Mouse (Mus musculus) bone marrow macrophage, adult 2 months (primary cell): ENCODE measurements around the gene Trim66. TPM values are rescaled to one million over a fixed set of nuclear protein-coding genes. Genes with fewer than 3 reads are reported as not detected.

Source experiments
- H3K27ac ChIP-seq: 2 replicates; pipeline ENCODE4 v1.5.1; 2012; ENCODE audit warnings: low read depth, low read length; ENCODE audit not compliant: insufficient read depth
- H3K4me1 ChIP-seq: 2 replicates; pipeline ENCODE4 v1.6.1; 2012; ENCODE audit warnings: low read length; ENCODE audit not compliant: control insufficient read depth, insufficient read depth
- H3K4me3 ChIP-seq: 2 replicates; pipeline ENCODE4 v1.5.1; 2012; ENCODE audit warnings: mild to moderate bottlenecking, low read length, moderate library complexity; ENCODE audit not compliant: insufficient read depth
- CTCF ChIP-seq: IDR thresholded peaks from 2 replicates; pipeline ENCODE4 v1.5.1; 2012; ENCODE audit warnings: low read depth, mild to moderate bottlenecking, low read length, moderate library complexity
- POLR2A ChIP-seq: IDR thresholded peaks from 2 replicates; pipeline ENCODE4 v1.6.1; 2012; ENCODE audit warnings: mild to moderate bottlenecking, low read depth, low read length, borderline replicate concordance
- polyA plus RNA-seq: library from polyadenylated mRNA; stranded (reverse); fragments of >200 nt; gene quantifications from 2 replicates; pipeline ENCODE4 v1.2.4, GENCODE M21; 2012; ENCODE audit not compliant: missing spikeins, insufficient read depth, insufficient read length

Trim66 gene
- polyA plus RNA-seq, 1 experiment, result not detected

DNA sequence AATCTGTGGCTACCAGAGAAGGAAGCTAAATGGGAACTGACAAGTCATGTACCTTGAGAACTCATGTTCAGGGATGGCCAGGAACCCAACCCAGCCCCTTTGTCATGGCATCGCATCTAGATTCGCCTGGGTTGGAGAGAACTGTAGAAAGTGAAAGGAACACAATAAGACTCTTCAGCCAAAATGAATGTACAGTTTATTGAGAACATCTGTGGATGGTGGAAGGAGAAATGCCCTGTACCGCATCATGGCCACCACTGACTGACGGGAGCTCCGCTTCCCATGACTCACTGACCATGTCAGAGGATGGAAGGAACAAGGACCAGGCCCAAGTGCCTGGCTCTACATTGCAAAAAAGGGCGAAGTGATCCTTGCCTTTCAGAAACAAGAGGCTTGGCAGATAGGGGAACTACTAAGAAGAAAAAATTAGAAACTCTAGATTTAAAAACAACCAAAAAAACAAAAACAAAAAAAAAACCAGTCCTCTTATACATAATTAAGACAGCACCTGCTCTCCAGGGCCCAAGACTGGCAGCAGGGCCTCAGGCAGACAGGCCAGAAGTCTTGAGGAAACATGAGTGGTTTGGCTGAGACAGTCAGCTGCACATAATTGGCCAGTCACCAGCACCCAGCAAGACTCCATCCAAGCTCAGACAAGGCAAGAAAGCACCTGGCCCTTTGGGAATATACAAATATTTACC, 16.0 kb upstream of the Trim66 start:
- Histone ChIP-seq H3K4me1 (peaks cover 27% of the 10 kb centered on the region), H3K4me3 (no peak overlapping the region), H3K27ac (peak overlapping the region; percentile 22)
- TF ChIP-seq CTCF, result no peak
- no peak for TF ChIP-seq POLR2A

DNA sequence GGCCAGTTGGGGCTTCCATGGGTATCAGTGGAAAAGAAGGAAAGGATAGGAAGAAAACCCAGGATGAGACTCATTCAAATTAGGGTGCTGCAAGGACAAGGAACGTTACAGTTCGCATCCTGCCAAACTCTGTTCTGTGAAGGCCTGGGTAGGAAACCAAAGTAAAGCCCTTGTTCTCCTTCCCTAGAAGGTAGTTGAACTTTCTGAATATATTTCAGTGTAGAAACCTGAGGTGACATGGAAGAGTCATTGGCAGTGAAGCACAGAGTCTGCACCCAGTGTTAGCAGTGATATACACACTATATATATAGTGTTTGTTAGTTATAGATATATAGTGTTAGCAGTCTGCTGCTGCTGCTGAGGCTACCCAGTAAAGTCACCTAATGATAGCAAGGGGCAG, 15.4 kb upstream of the Trim66 start:
- peaks cover 27% of the 10 kb centered on the region for H3K4me1 ChIP-seq
- TF ChIP-seq CTCF (no peak), POLR2A (no peak)
- H3K4me3 ChIP-seq, result no peak overlapping the region
- peak overlapping the region; percentile 11; the same call in 1 of the 2 replicates for H3K27ac ChIP-seq

GRCm38 (mm10) chr7:109522084-109522483, 14.2 kb upstream of the Trim66 start:
- peaks cover 35% of the 10 kb centered on the region for H3K4me1 ChIP-seq
- no peak overlapping the region for H3K4me3 ChIP-seq
- no peak for TF ChIP-seq POLR2A
- TF ChIP-seq CTCF, result no peak
- no peak overlapping the region for H3K27ac ChIP-seq

- H3K27ac ChIP-seq, result peak overlapping the region; percentile 77
- TF ChIP-seq CTCF (no peak), POLR2A (no peak)
- peaks cover 42% of the 10 kb centered on the region for H3K4me1 ChIP-seq
- H3K4me3 ChIP-seq, result peak overlapping the region; percentile 86
Measured at GRCm38 (mm10) chr7:109519936-109520335, 12.0 kb upstream of the Trim66 start.

DNA sequence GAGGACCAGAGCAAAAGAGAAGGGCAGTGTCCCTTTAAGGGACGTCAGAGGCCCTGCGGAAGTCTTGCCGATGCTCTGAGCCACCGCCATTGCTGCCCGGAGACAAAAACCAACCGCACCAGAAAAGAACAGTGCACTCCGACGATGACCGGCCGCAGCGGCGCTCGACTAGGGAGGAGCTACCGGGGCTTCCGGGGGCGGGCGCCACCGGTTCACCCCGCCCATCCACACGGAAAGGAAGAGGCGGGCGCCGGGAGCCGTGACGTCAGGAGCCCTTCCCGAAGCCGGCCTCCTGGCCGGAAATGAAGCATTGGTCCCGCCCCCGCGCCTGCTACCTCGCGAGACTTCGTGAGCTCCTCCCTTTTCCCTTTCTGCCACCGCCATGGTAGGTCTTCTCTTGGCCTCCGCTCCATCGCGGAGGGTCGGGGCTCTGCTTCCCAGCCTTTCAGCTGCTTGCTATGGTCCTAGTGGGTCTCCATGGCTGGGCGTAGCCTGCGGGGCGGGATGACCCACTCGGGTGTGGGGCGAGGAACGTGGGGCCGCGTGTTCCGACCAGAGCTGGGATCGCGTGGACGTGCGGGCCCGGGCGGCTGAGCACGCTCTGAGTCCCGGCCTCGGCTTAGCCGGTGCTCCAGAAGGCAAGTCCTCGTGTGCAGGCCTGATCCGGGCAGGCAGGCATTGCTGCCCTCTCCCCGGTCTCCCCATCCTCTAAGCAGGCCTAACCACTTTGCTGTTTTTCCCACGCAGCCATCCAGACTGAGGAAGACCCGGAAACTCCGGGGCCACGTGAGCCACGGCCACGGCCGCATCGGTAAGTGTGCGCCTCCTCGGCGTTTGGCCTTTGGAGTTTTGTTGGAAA, 11.1 kb upstream of the Trim66 start, which contains the start of gene Rpl27a:
TSS of gene Rpl27a (plus strand) at position 310 of the 859 bp plus-strand sequence.
- peak within 1 kb of the TSS; percentile 89 for H3K27ac ChIP-seq
- TF ChIP-seq POLR2A (0 out of 2 replicates have a peak, but pooled peaks have one; percentile 25), CTCF (no peak)
- H3K4me3 ChIP-seq, result peak within 1 kb of the TSS; percentile 86
- H3K4me1 ChIP-seq, result peaks cover 37% of the 10 kb centered on the region

DNA sequence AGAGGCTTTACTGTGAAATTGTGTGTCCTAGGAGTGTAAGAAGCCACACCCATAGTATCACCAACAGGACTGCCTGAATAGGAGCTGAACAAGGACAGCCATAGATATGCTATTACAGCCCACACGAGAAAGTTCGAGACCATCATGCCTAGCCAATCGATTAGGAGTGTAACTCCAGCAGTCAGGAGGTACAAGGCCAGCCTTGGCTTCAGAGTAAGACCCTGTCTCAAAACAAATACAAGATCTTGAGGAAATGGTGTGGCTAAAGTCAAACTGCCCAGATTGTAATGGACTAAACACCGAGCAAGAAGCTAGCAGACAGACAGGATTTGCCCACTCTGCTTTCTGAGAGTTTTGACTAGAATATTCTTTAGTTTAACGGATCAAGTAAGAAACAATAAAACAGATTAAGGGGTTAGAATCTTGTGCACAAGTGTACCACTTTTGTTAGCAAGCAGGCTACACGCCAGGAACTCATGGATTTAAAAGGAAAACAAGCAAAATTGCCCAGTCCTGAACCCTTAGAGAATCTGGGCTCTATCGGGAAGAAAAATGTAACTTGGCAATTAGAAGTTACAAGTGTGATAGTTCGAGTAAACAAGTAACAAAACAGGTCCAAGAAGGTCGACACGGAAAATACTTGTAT, 10.2 kb upstream of the Trim66 start:
- H3K27ac ChIP-seq, result peak overlapping the region; percentile 89
- H3K4me1 ChIP-seq, result peaks cover 31% of the 10 kb centered on the region
- TF ChIP-seq CTCF, result no peak
- no peak for TF ChIP-seq POLR2A

DNA sequence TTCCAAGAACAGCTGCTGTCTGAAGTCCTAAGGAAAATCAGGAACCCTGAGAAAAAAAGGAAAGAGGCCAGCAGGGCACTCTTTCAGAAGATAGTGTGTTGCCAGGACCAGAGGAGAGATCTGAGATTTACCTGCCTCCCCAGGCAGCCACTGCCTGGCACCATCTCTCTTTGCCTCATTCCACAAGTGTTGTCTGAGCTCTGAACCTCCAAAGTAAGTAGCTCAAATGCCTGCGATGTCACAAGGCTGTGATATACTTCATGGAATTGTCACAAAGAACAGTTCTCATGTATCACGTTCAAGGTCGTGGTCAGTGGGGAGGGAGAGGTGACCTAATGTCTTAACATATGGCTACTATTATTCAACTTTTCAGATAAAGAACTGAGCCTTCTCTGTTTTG, 8.6 kb upstream of the Trim66 start:
- TF ChIP-seq CTCF (no peak), POLR2A (no peak)
- Histone ChIP-seq H3K4me1 (peaks cover 21% of the 10 kb centered on the region), H3K4me3 (no peak overlapping the region), H3K27ac (no peak overlapping the region)

More for the DNA sequence above, 10.2 kb upstream of the Trim66 start:
- H3K4me3 ChIP-seq, result peak overlapping the region; percentile 68

GRCm38 (mm10) chr7:109511838-109512237, 3.9 kb upstream of the Trim66 start:
- H3K27ac ChIP-seq, result no peak overlapping the region
- peaks cover 7% of the 10 kb centered on the region for H3K4me1 ChIP-seq
- no peak overlapping the region for H3K4me3 ChIP-seq
- no peak for TF ChIP-seq POLR2A
- no peak for TF ChIP-seq CTCF

- Histone ChIP-seq H3K27ac (no peak overlapping the region), H3K4me1 (no peaks in the 10 kb centered on the region), H3K4me3 (no peak overlapping the region)
- TF ChIP-seq CTCF (no peak), POLR2A (no peak)
Measured at GRCm38 (mm10) chr7:109510799-109511198, 2.9 kb upstream of the Trim66 start.
